Mouse (Mus musculus) stomach, embryonic 14.5 days (tissue): Measurements from ENCODE around the gene Casp9. TPM values are rescaled to one million over a fixed set of nuclear protein-coding genes. Genes with fewer than 3 reads are reported as not detected.

ENCODE experiments used
- ATAC-seq: fragments of 200-750 bp; cut with Nextera tagmentation; 2 replicates; pipeline ENCODE4 v1.8.0; 2017; ENCODE audit warnings: low read depth, moderate TSS enrichment; ENCODE audit not compliant: insufficient number of reproducible peaks, insufficient read depth, low FRiP score
- H3K27ac ChIP-seq: fragments of 300-500 bp; sonication (generic); 2 replicates; pipeline ENCODE4 v1.5.1; 2014; ENCODE audit warnings: mild to moderate bottlenecking, low read length, moderate library complexity, mixed read lengths
- H3K27me3 ChIP-seq: fragments of 300-500 bp; sonication (generic); 2 replicates; pipeline ENCODE4 v1.6.1; 2014; ENCODE audit warnings: low read length, control low read depth, mixed read lengths; ENCODE audit not compliant: control insufficient read depth, insufficient read depth
- H3K36me3 ChIP-seq: fragments of 300-500 bp; sonication (generic); 2 replicates; pipeline ENCODE4 v1.6.1; 2014; ENCODE audit warnings: mild to moderate bottlenecking, control low read depth, low read length, moderate library complexity, mixed read lengths; ENCODE audit not compliant: control insufficient read depth, insufficient read depth
- H3K4me1 ChIP-seq: fragments of 300-500 bp; sonication (generic); 2 replicates; pipeline ENCODE4 v1.6.1; 2014; ENCODE audit warnings: low read length, control low read depth, mixed read lengths; ENCODE audit not compliant: control insufficient read depth, insufficient read depth
- H3K4me2 ChIP-seq: fragments of 300-500 bp; sonication (generic); replicated peaks from 2 replicates; pipeline ENCODE4 v1.6.1; 2014; ENCODE audit warnings: low read depth, low read length, control low read depth
- H3K4me3 ChIP-seq: fragments of 300-500 bp; sonication (generic); 2 replicates; pipeline ENCODE4 v1.5.1; 2014; ENCODE audit warnings: low read depth, low read length, control low read depth
- H3K9ac ChIP-seq: fragments of 300-500 bp; sonication (generic); replicated peaks from 2 replicates; pipeline ENCODE4 v1.6.1; 2014; ENCODE audit warnings: low read depth, mild to moderate bottlenecking, control low read depth, low read length, moderate library complexity, mixed read lengths
- H3K9me3 ChIP-seq: fragments of 300-500 bp; sonication (generic); 2 replicates; pipeline ENCODE4 v1.6.1; 2016; ENCODE audit warnings: low read depth, low read length, control low read depth; ENCODE audit not compliant: control insufficient read depth
- WGBS: fragments of 180-500 bp; shearing (Covaris S2); extraction: QIAGEN DNeasy Blood & Tissue Kit; methylation state at CpG from one replicate; pipeline ENCODE4 v1.1.7; 2014; 5-methylcytosine and 5-hydroxymethylcytosine counted together
- polyA plus RNA-seq: library from polyadenylated mRNA; unstranded; fragments of >200 nt; fragmentation: Nextera tagmentation; extraction: Ambion mirVana; gene quantifications from 2 replicates; pipeline ENCODE4 v1.2.1, GENCODE M21; 2014

Casp9 gene
- 18.0 and 19.3 TPM in 2 replicates for polyA plus RNA-seq

DNA sequence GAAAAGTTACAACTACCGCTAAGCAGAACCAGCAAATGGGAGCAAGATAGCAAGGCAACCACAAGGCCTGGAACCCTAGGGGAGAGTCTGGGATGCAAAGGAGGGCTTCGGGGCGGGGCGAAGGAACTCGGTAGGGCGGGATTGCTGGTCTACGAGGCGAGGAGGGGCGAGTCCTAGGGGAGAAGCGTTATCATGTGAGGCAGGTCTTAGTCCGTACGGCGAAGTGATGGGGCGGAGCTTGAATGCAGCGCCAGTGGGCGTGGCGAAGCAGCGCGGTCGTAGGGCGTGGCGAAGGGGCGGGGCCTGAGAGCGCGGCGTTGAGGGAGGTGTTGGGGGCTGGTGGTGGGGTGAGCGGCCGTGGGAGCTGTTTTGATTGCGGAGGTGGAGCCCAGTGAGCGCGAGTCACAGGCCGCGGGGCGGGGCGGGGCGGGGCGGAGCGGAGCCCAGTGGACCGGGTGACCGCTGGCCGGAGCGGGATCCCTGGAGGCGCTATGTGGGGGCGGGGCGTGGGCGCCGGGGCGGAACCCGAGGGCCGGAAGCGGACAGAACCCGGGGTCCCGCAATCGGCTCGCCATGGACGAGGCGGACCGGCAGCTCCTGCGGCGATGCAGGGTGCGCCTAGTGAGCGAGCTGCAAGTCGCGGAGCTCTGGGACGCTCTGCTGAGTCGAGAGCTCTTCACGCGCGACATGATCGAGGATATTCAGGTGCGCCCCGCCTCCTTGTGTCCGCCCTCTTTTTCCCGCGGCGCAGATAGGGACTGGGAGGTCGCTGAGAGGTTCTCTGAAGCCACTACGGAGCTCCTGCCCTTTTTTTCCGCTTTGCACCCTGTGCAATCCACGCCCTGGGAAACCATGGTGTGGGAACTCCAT is at the start of gene Casp9:
Gene Casp9 (plus strand): TSS at position 331 of the 870 bp plus-strand sequence.
- H3K4me1 ChIP-seq: peaks cover 5% of the 10 kb centered on the region; the same call in 1 of the 2 replicates
- peak within 1 kb of the TSS; percentile 63 for H3K4me3 ChIP-seq
- peaks cover 4% of the 10 kb centered on the region; the same call in 1 of the 2 replicates for H3K36me3 ChIP-seq
- peak within 1 kb of the TSS; percentile 45 for H3K9ac ChIP-seq
- H3K27ac ChIP-seq: peak within 1 kb of the TSS; percentile 94
- no peaks in the 10 kb centered on the region for H3K27me3 ChIP-seq
- H3K9me3 ChIP-seq: no peaks in the 10 kb centered on the region
- under 1% methylated on average over 53 of the region's 80 CpGs for WGBS
- peak within 1 kb of the TSS; percentile 58 for H3K4me2 ChIP-seq
- peak; percentile 85 for ATAC-seq

DNA sequence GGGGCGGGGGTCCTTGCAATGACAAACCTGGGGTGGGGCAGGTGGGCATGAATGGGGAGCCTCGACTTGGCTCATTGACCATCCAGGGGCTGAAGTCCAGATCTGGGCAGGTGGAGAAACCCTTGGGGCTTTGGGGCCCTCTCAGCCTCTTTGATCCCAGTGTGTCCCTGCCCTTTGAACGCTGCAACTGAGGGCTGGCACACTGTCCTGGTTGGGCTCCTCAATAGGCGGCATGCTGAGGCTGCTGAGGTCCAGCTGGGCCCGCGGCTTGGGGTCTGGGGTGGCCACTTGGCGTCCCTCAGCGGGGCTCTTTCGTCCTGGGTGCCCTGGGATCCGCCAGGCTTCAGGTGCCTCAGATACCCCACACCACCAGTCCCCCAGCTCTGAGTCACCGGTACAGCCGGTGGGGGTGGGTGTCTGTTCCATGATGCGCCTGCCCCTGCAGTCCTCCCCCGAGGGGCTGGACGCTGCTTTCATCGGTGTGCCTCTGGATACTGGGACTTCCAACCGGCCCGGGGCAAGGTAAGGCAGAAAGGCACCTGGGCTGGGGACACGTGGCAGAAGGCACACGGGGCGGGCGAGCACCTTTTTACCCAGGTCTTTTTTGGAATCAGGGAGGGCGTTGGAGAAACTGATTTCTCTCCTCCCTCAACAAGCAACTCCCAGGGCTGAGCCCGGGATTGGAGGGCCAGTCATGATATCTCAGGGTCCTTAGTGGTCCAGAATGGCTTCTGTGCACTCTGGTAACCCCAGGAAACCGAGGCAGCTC is 46.6 kb upstream of the Casp9 start, which contains the start of gene Agmat:
Gene Agmat (plus strand): TSS at position 95 of the 769 bp plus-strand sequence.
- no peak within 1 kb of the TSS for H3K27ac ChIP-seq
- ATAC-seq: no peak
- no peaks in the 10 kb centered on the region for H3K4me1 ChIP-seq
- H3K4me2 ChIP-seq: no peak within 1 kb of the TSS
- no peaks in the 10 kb centered on the region for H3K27me3 ChIP-seq
- H3K4me3 ChIP-seq: no peak within 1 kb of the TSS
- H3K36me3 ChIP-seq: no peaks in the 10 kb centered on the region
- no peak within 1 kb of the TSS for H3K9ac ChIP-seq
- no peaks in the 10 kb centered on the region for H3K9me3 ChIP-seq
- 23% methylated on average over 25 of the region's 25 CpGs for WGBS

DNA sequence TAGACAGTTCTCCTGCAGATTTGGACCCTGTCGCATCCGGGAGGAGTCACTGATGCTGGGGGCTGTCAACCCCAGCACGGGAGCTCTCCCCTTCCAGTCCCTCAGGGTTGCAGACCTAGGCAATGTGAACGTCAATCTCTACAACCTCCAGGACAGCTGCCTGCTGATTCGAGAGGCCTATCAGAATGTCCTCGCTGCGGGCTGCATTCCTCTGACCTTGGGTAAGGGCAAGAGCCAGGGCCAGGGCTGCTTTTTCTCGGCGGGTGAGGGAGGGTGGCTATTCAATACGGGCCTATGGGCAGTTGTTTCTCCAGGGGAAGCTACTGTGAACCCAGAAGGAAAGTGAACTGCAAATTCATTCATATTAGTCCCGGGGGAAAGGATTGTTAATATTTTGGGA is 43.9 kb upstream of the Casp9 start:
- Histone ChIP-seq H3K4me2 (no peak overlapping the region), H3K36me3 (no peaks in the 10 kb centered on the region), H3K27ac (no peak overlapping the region), H3K4me3 (no peak overlapping the region), H3K4me1 (peaks cover 4% of the 10 kb centered on the region; the same call in 1 of the 2 replicates), H3K9me3 (no peaks in the 10 kb centered on the region), H3K9ac (no peak overlapping the region), H3K27me3 (no peaks in the 10 kb centered on the region)
- WGBS: 43% methylated on average over 11 of the region's 11 CpGs
- ATAC-seq: no peak

DNA sequence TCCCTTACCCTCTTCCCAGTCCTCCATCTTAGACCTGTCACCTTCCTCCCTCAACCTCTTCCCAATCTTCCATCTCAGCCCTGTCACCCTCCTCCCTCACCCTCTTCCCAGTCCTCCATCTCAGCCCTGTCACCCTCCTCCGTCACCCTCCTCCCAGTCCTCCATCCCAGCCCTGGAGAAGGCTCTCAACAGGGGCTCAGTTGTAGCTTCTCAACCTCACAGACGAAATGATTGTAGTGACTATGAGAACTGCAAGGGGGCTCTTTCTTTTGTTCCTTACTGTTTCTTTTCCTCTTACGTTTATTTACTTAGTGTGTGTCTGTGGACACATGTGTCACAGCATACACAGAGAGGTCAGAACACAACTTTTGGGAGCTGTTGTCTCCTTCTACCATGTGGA is 42.6 kb upstream of the Casp9 start:
- H3K4me3 ChIP-seq: no peak overlapping the region
- no peak overlapping the region for H3K4me2 ChIP-seq
- no peak overlapping the region for H3K27ac ChIP-seq
- 58% methylated on average over 3 of the region's 3 CpGs for WGBS
- no peaks in the 10 kb centered on the region for H3K9me3 ChIP-seq
- H3K9ac ChIP-seq: no peak overlapping the region
- ATAC-seq: no peak
- no peaks in the 10 kb centered on the region for H3K27me3 ChIP-seq
- peaks cover 4% of the 10 kb centered on the region; the same call in 1 of the 2 replicates for H3K4me1 ChIP-seq
- no peaks in the 10 kb centered on the region for H3K36me3 ChIP-seq

DNA sequence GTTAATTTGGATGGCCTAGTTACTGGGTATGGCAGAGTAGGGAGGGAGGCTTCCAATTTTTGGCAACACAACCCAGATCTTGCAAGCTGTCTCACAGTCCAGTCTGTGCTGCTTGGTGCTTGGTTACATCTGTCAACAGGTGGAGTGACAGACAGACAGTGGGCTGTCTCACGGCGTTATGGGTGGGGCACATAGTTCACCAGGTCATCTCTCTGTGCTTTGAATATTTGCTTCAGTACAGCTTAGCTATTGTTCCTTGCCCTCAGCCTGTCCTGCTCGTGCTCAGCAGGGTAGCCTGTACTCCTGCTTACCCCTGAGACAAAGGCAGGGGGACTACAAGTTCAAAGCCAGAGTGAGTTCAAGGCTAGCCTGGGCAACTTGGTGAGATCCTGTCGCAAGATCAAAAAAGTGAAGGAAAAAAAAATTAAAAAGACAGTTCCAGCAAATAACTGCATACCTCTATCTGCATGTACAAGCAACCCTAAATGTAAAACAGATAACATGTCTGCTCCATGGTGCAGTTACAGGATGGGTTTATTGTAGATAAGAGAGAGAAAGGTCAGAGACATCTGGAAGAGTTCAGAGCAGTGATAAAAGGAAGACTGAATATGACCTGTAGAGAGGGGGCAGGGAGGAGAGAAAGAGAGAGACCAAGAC is 41.9 kb upstream of the Casp9 start:
- Histone ChIP-seq H3K9me3 (no peaks in the 10 kb centered on the region), H3K4me2 (no peak overlapping the region), H3K4me1 (peaks cover 4% of the 10 kb centered on the region; the same call in 1 of the 2 replicates), H3K27ac (0 out of 2 replicates have a peak overlapping the region, but pooled peaks have one; percentile 39), H3K27me3 (no peaks in the 10 kb centered on the region), H3K9ac (no peak overlapping the region), H3K4me3 (no peak overlapping the region), H3K36me3 (no peaks in the 10 kb centered on the region)
- 35% methylated on average over 4 of the region's 4 CpGs for WGBS
- ATAC-seq: peak; percentile 73; the same call in 1 of the 2 replicates

DNA sequence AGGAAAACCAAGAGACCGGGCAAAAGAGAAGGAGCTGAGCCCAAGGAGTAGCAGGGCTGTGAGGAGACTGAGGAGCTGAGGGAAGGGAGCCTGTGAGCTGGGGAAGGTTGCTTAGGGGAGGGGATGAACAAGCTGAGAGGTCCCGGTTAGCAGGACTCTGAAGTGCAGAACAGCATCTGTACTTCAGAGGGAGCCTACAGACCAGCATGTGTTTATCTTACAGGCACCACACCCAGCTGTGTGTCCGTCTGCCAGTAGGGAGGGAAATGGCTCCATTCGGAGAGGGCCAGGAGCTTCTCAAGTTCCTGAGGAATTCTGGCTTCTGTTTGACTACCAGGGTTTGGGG is 41.4 kb upstream of the Casp9 start:
- peak; percentile 59; the same call in 1 of the 2 replicates for ATAC-seq
- WGBS: 2% methylated on average over 4 of the region's 4 CpGs

DNA sequence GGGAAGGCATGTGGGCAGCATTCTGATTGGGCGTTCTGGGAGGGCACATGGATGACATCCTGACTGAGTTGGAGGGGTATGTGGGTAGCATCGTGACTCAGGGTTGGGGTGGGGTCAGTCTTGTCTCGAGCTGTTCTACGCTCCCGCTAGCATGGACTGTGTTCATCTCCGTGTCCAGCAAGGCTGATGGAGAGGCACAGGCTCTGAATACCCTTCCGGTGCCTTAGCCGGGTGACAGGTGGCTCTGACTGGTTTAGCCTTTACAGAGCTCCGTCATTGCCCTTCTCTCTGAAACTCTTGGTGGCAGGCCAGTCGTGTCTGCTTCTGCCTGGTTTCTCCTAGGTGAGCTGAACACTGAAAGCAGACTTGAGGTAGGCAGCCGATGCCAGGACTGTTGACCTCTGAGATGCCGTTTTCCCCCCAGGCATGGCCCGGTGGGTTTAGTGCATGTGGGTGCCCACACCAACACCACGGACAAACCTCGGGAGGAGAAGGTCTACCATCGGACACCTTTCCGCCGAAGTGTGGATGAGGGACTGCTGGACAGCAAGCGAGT is 38.0 kb upstream of the Casp9 start:
- Histone ChIP-seq H3K9me3 (no peaks in the 10 kb centered on the region), H3K4me2 (no peak overlapping the region), H3K4me3 (no peak overlapping the region), H3K27me3 (no peaks in the 10 kb centered on the region), H3K27ac (no peak overlapping the region), H3K9ac (no peak overlapping the region), H3K4me1 (peaks cover 4% of the 10 kb centered on the region; the same call in 1 of the 2 replicates), H3K36me3 (no peaks in the 10 kb centered on the region)
- WGBS: 89% methylated on average over 19 of the region's 19 CpGs
- ATAC-seq: no peak

More for the DNA sequence above, 41.4 kb upstream of the Casp9 start:
- H3K4me3 ChIP-seq: no peak overlapping the region
- H3K36me3 ChIP-seq: no peaks in the 10 kb centered on the region
- no peaks in the 10 kb centered on the region for H3K27me3 ChIP-seq
- peaks cover 4% of the 10 kb centered on the region; the same call in 1 of the 2 replicates for H3K4me1 ChIP-seq
- no peak overlapping the region for H3K4me2 ChIP-seq
- no peak overlapping the region for H3K9ac ChIP-seq
- 0 out of 2 replicates have a peak overlapping the region, but pooled peaks have one; percentile 39 for H3K27ac ChIP-seq
- no peaks in the 10 kb centered on the region for H3K9me3 ChIP-seq
